Mouse (Mus musculus) erythroid progenitor cell, adult 5-6 weeks (primary cell): ENCODE data around the gene Jade1. TPM values are rescaled to one million over a fixed set of nuclear protein-coding genes. Genes with fewer than 3 reads are reported as not detected.

Experiments
- ATAC-seq: replicated peaks from 2 replicates; pipeline ENCODE4 v1.8.0; 2016; ENCODE audit warnings: moderate number of reproducible peaks, mild to moderate bottlenecking, moderate TSS enrichment, inconsistent platforms; ENCODE audit not compliant: poor library complexity, low FRiP score, severe bottlenecking
- total RNA-seq, 2 experiments: library from RNA; stranded (forward) in 1 of 2; stranded (reverse) in 1 of 2; fragments of 150-400 nt in 1 of 2; fragments of 186-747, 209-891 nt in 1 of 2; gene quantifications; 2 replicates each; pipeline versions ENCODE4 v1.2.3 to v1.2.4; 2015 to 2017; ENCODE audit warnings: low replicate concordance in 2 of 2

Jade1 gene
- total RNA-seq, 2 experiments from 2014 or later, result 38.2 to 40.2 TPM

DNA sequence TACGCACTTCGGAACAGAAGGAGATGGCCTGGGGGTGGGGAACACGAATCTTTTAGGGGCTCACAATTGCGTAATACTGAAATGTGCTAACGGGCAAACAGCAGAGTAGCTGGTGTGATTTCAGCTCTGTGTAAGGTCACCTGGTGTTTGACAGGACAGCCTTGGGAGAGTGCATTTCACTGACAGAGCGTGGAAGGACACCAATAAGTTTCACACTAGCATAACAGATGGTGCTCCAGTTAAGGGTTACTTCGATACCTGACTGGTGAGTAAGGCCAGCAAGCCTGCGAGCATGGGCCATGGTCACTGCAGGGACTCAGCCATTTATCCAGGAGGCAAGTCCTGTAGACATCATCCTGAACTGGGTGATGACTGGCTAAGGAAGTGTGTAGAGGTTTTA lies 18.7 kb downstream of the Jade1 start:
- ATAC-seq, result no peak

- no peak for ATAC-seq
These were observed 19.3 kb downstream of the Jade1 start for GRCm38 (mm10) chr3:41574720-41575435.

DNA sequence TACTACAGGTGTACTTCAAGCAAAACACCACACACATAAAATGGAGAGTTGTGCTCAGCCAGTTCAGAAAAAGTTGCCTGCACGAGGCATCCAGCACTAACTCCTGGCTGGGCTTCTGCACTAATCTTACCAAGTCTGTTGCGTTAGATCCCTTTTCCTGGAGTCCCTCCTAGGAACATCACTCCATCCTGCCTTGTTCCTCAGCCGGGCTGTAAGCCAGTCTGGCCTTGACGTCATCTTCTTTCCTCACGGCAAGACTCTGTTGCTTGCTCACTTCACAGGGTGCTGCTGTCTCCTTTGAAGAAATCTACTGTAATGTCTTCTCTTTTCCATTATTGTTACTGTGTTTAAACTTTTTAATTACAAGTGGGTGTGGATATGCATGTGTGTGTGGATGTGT lies 20.4 kb downstream of the Jade1 start:
- ATAC-seq, result no peak

GRCm38 (mm10) chr3:41577240-41577639 lies 21.7 kb downstream of the Jade1 start:
- ATAC-seq, result no peak

GRCm38 (mm10) chr3:41579873-41580272 lies 24.3 kb downstream of the Jade1 start:
- no peak for ATAC-seq

- no peak for ATAC-seq
These were observed 25.1 kb downstream of the Jade1 start for GRCm38 (mm10) chr3:41580401-41581323.

DNA sequence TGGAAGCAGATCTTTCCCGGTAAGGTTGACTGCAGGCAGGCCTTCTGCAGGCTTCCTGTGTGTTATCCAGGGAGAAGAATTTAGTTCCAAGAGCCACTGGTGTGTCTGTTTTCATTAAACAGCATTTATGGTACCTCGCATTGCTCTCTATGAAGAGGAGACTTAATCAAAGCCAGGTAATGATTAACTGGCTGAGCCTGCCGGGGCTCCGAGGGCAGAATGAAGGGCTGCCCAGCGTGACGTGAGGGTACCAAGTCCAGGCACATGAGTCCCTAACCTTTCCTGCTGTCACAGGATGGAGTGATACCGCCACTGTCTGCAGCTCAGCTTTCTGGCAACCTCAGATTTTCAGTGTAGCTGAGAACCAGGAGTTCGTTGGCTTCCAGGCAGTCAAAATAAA lies 25.9 kb downstream of the Jade1 start:
- no peak for ATAC-seq

- no peak for ATAC-seq
These were observed 26.7 kb downstream of the Jade1 start for GRCm38 (mm10) chr3:41582256-41582655.

- no peak for ATAC-seq
These were observed 27.6 kb downstream of the Jade1 start for GRCm38 (mm10) chr3:41583092-41583491.

DNA sequence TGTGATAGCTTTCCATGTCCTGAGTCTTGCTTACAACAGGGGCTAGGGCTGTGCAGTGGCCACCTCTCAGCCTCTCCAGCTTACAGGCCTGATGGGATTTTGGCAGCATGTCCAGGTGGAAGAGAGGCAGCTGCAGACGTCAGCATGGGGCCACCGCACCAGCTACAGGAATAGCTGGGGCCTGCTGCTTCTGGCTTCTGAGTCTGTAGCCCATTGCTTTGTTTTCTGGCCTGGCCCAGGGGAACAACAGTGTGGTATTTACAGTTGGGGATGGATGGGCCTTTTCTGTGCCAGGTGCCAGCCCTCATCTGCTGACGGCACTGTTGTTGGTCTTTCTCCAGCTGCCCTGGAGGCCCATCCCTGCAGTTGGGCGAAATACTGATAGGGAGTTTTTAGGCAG lies 28.1 kb downstream of the Jade1 start:
- ATAC-seq, result no peak

DNA sequence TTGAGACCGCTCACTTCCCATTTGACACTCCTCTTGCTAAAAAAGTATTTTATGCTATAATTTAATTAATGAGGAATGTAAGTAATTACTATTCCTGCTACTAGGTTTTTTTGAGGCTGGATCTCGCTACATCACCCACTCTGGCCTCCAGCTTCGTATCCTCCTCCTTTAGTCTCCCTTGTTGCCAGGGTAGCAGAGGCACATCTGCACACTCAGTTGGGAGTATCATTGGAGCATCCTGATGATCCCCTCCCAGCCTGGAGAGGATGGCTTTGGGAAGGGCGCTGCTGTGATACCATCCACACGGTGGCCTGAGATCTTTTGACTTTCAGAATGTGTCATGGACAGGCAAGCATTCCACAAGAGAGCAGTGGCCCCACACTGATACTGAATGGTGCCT lies 30.0 kb downstream of the Jade1 start:
- no peak for ATAC-seq

- ATAC-seq, result no peak
These were observed 30.8 kb downstream of the Jade1 start for GRCm38 (mm10) chr3:41586330-41586729.

DNA sequence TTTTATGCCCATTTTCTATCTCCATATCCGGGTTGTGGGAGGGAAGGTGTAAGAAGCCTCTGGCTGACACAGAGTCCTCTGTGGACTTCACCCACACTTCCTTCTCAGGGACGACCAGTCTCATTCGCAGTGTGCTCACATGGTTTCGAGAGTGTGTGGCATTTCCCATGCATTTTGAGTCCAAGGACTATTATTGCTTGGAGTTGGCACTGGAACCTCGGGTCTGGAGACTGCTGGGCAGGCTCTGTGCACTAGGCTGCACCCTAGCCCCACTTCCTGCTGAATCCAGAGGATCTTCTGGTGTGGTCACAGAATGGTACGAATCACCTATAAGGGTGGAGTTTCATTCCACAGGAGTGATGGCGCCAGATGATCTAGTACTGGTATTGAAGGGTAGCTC lies 31.4 kb downstream of the Jade1 start:
- ATAC-seq, result no peak

DNA sequence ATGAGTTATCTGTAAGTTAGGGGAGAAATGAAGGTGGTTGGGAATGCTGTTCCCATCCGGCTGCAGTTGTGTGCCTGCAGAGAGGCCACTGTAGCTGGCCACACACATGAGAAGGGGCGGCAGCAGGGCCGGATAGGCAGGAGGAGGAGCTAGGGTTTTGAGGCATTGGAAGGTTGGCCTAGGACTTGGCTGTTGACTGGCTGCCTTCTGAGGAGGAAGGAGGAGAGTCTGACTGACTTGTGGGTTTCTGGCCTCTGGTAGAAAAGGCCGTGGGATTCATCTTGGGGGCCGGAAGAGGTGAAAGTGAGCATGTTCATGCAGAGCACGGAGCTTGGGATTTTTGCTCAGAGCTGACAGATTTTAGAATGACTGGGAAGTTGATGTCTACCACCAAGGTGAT lies 32.1 kb downstream of the Jade1 start:
- no peak for ATAC-seq

DNA sequence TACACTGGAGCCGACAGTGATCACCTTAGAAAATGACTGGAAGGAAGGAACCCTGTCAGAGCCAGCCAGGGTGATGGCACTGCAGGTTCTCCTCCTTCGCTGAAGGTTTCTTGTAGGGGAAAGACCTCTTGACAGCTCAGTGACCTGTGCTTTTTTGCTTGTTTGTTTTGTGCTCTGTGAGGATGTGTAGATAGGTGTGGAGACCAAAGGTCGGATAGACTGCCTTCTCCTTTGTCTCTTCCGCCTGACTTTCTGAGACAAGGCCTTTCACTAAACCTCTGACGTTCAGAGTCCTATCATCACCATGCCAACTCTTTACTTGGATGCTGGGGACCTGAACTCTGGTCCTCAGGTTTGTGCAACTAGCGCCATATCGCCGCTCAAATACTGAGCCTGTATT lies 33.0 kb downstream of the Jade1 start:
- no peak for ATAC-seq

GRCm38 (mm10) chr3:41589246-41589914 lies 33.8 kb downstream of the Jade1 start:
- ATAC-seq, result no peak

- ATAC-seq, result no peak
These were observed 34.5 kb downstream of the Jade1 start for GRCm38 (mm10) chr3:41589988-41590387.

DNA sequence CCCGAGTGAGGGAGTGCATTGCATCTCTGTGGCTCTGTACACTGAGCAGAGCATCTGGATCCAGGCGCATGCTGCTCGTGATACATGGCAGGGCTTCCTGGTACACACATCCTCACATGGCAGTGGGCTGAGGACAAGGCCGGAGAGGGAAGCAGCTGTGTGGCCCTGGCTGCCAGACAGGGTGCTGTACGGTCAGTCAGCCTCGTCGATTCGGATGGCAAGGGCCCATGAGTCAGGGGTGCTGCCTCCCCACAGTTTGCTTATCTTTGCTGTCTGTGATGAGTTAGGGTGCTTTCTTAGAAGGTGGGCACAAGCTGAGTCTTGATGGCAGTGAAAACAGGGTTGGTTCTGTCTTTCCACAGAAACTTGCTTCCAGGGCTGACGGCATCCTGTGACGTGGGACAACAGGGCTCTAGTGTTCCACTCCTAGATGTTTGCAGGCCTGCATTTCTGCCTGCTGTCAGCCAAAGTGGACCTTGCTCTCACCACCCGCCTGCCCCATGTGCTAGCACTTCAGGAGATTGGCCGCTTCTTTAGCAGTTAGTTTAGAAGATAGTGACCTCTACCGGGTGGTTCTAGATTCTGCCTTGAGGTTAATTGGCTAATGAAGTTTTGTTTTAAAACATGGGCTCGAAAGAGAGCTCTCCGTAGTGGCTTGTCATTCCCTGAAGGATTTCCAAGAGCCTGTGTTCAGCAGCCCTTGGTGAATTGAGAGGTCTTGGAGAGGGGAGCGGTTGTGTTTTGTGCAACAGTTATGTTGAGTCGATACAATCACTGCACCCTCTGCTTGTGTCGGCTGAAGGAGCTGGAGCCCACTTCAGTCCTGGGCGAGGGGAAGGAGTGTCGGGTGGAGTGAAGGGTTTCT lies 35.4 kb downstream of the Jade1 start:
- no peak for ATAC-seq

DNA sequence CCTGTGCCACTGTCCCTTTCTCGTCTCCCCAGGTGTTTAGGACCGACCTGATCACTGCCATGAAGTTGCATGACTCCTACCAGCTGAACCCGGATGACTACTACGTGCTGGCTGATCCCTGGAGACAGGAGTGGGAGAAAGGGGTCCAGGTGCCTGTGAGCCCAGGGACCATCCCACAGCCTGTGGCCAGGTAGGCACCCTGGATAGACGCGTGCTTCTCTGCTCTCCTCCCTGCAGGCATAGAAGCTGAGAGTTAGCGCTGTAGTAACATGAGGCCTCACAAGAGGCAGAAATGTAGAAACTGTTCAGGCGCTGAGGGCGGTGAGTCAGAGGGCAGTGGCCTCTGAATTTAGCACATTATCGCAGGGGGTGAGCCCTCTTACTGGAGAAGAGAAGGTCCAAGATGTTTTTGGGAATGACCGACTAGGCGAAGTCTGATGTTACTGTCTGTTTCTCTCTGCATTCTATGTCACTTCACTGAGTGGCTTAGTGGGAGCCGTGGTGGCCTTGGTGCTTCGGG lies 36.2 kb downstream of the Jade1 start:
- no peak for ATAC-seq
